Mouse (Mus musculus): ENCODE results near the gene Mgrn1. TPM values are rescaled to one million over a fixed set of nuclear protein-coding genes. Genes with fewer than 3 reads are reported as not detected.

Gene Mgrn1
- polyA plus RNA-seq, 2 experiments, result 87.7 to 101 TPM

GRCm38 (mm10) chr16:4875198-4876032, 10.6 kb upstream of the Mgrn1 start:
- Histone ChIP-seq H3K9ac (ENCODE audit: low read depth, low read length, severe bottlenecking) (no peak overlapping the region), H3K4me1 (ENCODE audit: control insufficient read depth, insufficient read depth, low read length) (peaks cover 9% of the 10 kb centered on the region)
- WGBS, result 88% methylated on average over 20 of the region's 23 CpGs

GRCm38 (mm10) chr16:4876033-4876680, 9.9 kb upstream of the Mgrn1 start:
- H3K4me3 ChIP-seq (replicated peaks; ENCODE audit: low read length), result no peak overlapping the region
- ATAC-seq (ENCODE audit: low FRiP score, low read depth), result no peak
- H3K9ac ChIP-seq (ENCODE audit: low read depth, low read length, severe bottlenecking), result no peak overlapping the region
- TF ChIP-seq POLR2A (IDR thresholded peaks at IDR 0.05; ENCODE audit: borderline replicate concordance, extremely low read depth, insufficient read depth, insufficient read length), result no peak
- H3K4me2 ChIP-seq (replicated peaks; ENCODE audit: low read depth, low read length, severe bottlenecking), result no peak overlapping the region
- H3K27ac ChIP-seq (replicated peaks; ENCODE audit: low read depth, low read length), result no peak overlapping the region
- H3K9me3 ChIP-seq (ENCODE audit: control insufficient read depth, low read length), result no peaks in the 10 kb centered on the region
- H3K4me1 ChIP-seq (ENCODE audit: control insufficient read depth, insufficient read depth, low read length), result peaks cover 9% of the 10 kb centered on the region
- peaks cover 28% of the 10 kb centered on the region for H3K36me3 ChIP-seq (ENCODE audit: control insufficient read depth, insufficient read depth, low read length)
- peak; percentile 39 for DNase-seq (ENCODE audit: low spot score)
- no peaks in the 10 kb centered on the region for H3K27me3 ChIP-seq (ENCODE audit: control insufficient read depth, insufficient read depth, low read length)
- WGBS, result 72% methylated on average over 8 of the region's 8 CpGs

More at GRCm38 (mm10) chr16:4875198-4876032, 10.6 kb upstream of the Mgrn1 start:
- no peak overlapping the region for H3K4me2 ChIP-seq (replicated peaks; ENCODE audit: low read depth, low read length, severe bottlenecking)
- H3K36me3 ChIP-seq (ENCODE audit: control insufficient read depth, insufficient read depth, low read length), result peaks cover 28% of the 10 kb centered on the region
- no peak overlapping the region for H3K4me3 ChIP-seq (replicated peaks; ENCODE audit: low read length)
- no peak overlapping the region for H3K27ac ChIP-seq (replicated peaks; ENCODE audit: low read depth, low read length)
- no peaks in the 10 kb centered on the region for H3K9me3 ChIP-seq (ENCODE audit: control insufficient read depth, low read length)
- ATAC-seq (ENCODE audit: low FRiP score, low read depth) (no peak), DNase-seq (ENCODE audit: low spot score) (no peak)
- no peak for TF ChIP-seq POLR2A (IDR thresholded peaks at IDR 0.05; ENCODE audit: borderline replicate concordance, extremely low read depth, insufficient read depth, insufficient read length)
- H3K27me3 ChIP-seq (ENCODE audit: control insufficient read depth, insufficient read depth, low read length), result no peaks in the 10 kb centered on the region

GRCm38 (mm10) chr16:4877195-4877594, 8.9 kb upstream of the Mgrn1 start:
- H3K4me1 ChIP-seq (ENCODE audit: control insufficient read depth, insufficient read depth, low read length), result peaks cover 9% of the 10 kb centered on the region
- 83% methylated on average over 4 of the region's 4 CpGs for WGBS
- H3K4me2 ChIP-seq (replicated peaks; ENCODE audit: low read depth, low read length, severe bottlenecking), result no peak overlapping the region
- H3K27me3 ChIP-seq (ENCODE audit: control insufficient read depth, insufficient read depth, low read length), result no peaks in the 10 kb centered on the region
- no peak overlapping the region for H3K27ac ChIP-seq (replicated peaks; ENCODE audit: low read depth, low read length)
- no peak for ATAC-seq (ENCODE audit: low FRiP score, low read depth)
- DNase-seq (ENCODE audit: low spot score), result no peak
- H3K9me3 ChIP-seq (ENCODE audit: control insufficient read depth, low read length), result no peaks in the 10 kb centered on the region
- no peak for TF ChIP-seq POLR2A (IDR thresholded peaks at IDR 0.05; ENCODE audit: borderline replicate concordance, extremely low read depth, insufficient read depth, insufficient read length)
- H3K4me3 ChIP-seq (replicated peaks; ENCODE audit: low read length), result 0 out of 2 replicates have a peak overlapping the region, but pooled peaks have one; percentile 89
- H3K9ac ChIP-seq (ENCODE audit: low read depth, low read length, severe bottlenecking), result peak overlapping the region; percentile 25; the same call in 1 of the 2 replicates
- peaks cover 28% of the 10 kb centered on the region for H3K36me3 ChIP-seq (ENCODE audit: control insufficient read depth, insufficient read depth, low read length)

GRCm38 (mm10) chr16:4877701-4878100, 8.3 kb upstream of the Mgrn1 start:
- TF ChIP-seq POLR2A (IDR thresholded peaks at IDR 0.05; ENCODE audit: borderline replicate concordance, extremely low read depth, insufficient read depth, insufficient read length), result no peak
- peaks cover 28% of the 10 kb centered on the region for H3K36me3 ChIP-seq (ENCODE audit: control insufficient read depth, insufficient read depth, low read length)
- DNase-seq (ENCODE audit: low spot score) (no peak), ATAC-seq (ENCODE audit: low FRiP score, low read depth) (no peak)
- no peaks in the 10 kb centered on the region for H3K27me3 ChIP-seq (ENCODE audit: control insufficient read depth, insufficient read depth, low read length)
- peaks cover 9% of the 10 kb centered on the region for H3K4me1 ChIP-seq (ENCODE audit: control insufficient read depth, insufficient read depth, low read length)
- H3K9me3 ChIP-seq (ENCODE audit: control insufficient read depth, low read length), result no peaks in the 10 kb centered on the region
- 88% methylated on average over 3 of the region's 3 CpGs for WGBS
- peak overlapping the region; percentile 84 for H3K4me2 ChIP-seq (replicated peaks; ENCODE audit: low read depth, low read length, severe bottlenecking)
- no peak overlapping the region for H3K27ac ChIP-seq (replicated peaks; ENCODE audit: low read depth, low read length)
- H3K9ac ChIP-seq (ENCODE audit: low read depth, low read length, severe bottlenecking), result peak overlapping the region; percentile 89
- peak overlapping the region; percentile 89 for H3K4me3 ChIP-seq (replicated peaks; ENCODE audit: low read length)

- Histone ChIP-seq H3K36me3 (ENCODE audit: control insufficient read depth, insufficient read depth, low read length) (peaks cover 28% of the 10 kb centered on the region), H3K4me1 (ENCODE audit: control insufficient read depth, insufficient read depth, low read length) (peaks cover 9% of the 10 kb centered on the region), H3K9ac (ENCODE audit: low read depth, low read length, severe bottlenecking) (peak overlapping the region; percentile 89), H3K27ac (replicated peaks; ENCODE audit: low read depth, low read length) (peak overlapping the region; percentile 95; the same call in 1 of the 2 replicates), H3K4me3 (replicated peaks; ENCODE audit: low read length) (peak overlapping the region; percentile 89), H3K9me3 (ENCODE audit: control insufficient read depth, low read length) (no peaks in the 10 kb centered on the region), H3K27me3 (ENCODE audit: control insufficient read depth, insufficient read depth, low read length) (no peaks in the 10 kb centered on the region), H3K4me2 (replicated peaks; ENCODE audit: low read depth, low read length, severe bottlenecking) (peak overlapping the region; percentile 84)
- DNase-seq (ENCODE audit: low spot score) (peak; percentile 15), ATAC-seq (ENCODE audit: low FRiP score, low read depth) (no peak)
- no peak for TF ChIP-seq POLR2A (IDR thresholded peaks at IDR 0.05; ENCODE audit: borderline replicate concordance, extremely low read depth, insufficient read depth, insufficient read length)
- whole genome bisulfite sequencing, result 24% methylated on average over 5 of the region's 5 CpGs
These were observed 7.7 kb upstream of the Mgrn1 start for GRCm38 (mm10) chr16:4878192-4878885.

Data from limb, embryonic 14.5 days (tissue).